Mouse (Mus musculus) effector memory CD4-positive, alpha-beta T cell, adult 7 months (primary cell): ENCODE measurements around the gene Olfr1014. TPM values are rescaled to one million over a fixed set of nuclear protein-coding genes. Genes with fewer than 3 reads are reported as not detected.

Experiments used
- polyA plus RNA-seq: library from polyadenylated mRNA; unstranded; fragments of 100-300 nt; shearing (Covaris generic); gene quantifications from one replicate; pipeline ENCODE4 v1.2.1, GENCODE M21; 2017

The Olfr1014 gene
- 0.21 TPM for polyA plus RNA-seq

DNA sequence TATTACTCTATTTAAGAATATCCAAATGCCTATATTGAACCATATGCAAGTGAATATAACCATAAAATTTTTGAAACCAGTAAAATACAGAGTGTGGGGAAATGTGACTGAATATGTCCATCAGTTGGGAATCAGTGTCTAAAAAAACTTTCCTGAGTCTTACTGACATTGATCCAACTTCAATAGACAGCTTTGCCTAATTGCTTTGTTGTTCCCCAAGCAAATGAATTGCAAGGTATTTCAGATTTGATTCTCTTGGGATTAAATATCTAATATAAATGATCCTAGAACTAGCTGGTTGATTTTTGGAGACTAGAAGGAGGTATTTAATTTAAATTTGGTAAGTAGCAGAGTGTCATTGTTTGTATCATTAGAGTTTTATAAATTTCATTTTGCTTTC is at the start of gene Olfr1014:
TSS of gene Olfr1014 (plus strand) at position 301 of the 400 bp plus-strand sequence.

DNA sequence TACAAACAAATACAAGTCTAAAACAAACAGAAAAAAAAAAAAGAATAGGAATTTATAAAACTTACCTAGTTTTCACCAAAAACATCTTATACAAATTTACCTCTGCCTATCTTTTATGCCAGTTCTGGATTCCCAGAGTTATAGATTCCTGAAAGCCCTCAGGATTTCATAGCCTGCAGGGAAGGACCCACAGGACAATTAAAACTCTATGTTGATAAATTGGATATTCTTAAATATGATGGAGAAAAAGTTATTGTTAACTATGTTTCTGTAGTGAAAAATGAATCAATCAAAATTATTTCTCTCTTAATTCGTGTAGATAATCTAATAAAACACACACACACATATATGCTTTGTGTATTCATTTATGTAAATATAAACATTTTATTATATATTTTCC is 9.8 kb upstream of the Olfr1014 start, which contains the start of gene Olfr1012:
TSS of gene Olfr1012 (minus strand) at position 101 of the 400 bp plus-strand sequence.

DNA sequence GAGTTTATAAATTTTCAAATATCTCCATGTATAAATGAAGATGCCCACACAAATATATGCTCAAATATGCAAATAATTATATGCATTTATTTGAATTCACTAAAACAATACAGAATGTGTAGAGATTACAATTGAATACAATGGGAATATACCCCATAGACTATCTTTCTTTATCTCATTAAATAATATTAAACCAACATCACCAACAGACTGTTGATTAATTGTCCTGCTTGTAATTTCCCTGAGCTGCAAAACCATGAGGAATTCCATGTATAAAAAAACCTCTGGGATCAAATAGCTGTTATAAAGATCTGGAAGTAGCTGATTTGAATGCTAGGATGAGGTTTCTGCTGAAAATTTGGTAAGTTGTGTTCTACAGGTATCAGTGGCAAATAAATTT is 5.7 kb upstream of the Olfr1014 start, which contains the start of gene Olfr1013:
TSS of gene Olfr1013 (plus strand) at position 301 of the 400 bp plus-strand sequence.

DNA sequence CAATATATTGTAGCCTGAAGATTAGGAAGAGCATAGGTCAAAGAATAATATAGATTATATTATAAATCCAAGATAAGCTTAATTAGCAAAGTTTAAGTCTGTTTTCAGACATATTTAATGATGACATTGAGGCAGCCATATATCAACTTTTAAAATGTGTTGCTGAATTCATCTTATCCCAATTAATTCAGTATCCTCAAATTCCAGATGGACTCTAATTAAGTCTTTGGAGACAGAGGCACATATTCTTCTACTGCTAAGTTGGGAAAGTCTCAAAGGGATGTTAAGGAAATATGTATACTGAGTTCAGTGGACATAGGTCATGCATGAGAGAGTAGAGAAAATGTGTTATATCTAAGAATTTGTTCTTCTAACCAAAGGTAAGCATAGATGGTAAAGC is 9.2 kb downstream of the Olfr1014 start, which contains the start of gene Olfr1015:
TSS of gene Olfr1015 (plus strand) at position 301 of the 400 bp plus-strand sequence.

DNA sequence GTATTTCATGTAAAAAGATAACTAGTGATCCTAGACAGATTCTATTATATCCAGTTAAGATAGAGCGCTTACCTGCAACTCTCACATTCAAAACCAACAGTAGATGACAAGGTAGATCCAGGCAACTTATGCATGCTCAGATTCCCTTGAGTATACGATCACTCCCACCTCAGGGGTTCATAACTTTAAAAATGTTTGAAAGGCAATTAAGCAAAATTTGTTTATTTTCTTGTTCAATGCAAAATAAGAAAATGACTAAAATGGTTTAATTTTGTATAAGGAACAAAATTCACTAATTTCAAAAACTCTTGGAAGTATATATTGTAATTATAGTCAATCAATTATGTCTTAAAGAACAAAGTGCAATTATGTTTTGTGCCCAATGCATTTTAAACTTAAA is 29.9 kb downstream of the Olfr1014 start, which contains the start of gene Olfr1016:
TSS of gene Olfr1016 (minus strand) at position 101 of the 400 bp plus-strand sequence.

DNA sequence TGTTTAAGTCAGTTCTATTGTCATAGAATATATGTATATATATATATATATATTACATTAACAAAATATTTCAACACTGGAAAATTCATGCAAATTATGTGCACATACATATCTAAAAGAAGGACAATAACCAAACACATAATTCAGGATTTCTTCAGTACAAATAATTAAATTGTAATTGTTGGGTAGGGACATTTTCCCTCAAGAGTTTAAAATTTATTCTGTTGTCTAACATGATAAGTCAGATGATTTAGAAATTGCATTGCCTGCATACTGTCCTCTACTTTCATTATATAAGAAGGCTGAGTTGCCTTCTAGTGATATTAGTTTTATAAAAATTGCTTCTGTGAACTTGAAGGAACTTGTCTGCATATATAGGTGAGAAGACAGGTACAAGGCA is 45.7 kb downstream of the Olfr1014 start, which contains the start of gene Olfr1018:
TSS of gene Olfr1018 (plus strand) at position 301 of the 400 bp plus-strand sequence.

Other genes with a start within 250 kb of the Olfr1014 start
- not detected for gene Olfr996, start 193.5 kb upstream of the Olfr1014 start, polyA plus RNA-seq
- gene Olfr998, start 183.8 kb upstream of the Olfr1014 start, polyA plus RNA-seq, result not detected
- gene Olfr1000, start 160.8 kb upstream of the Olfr1014 start, polyA plus RNA-seq, result 0.27 TPM
- gene Olfr1002, start 122.0 kb upstream of the Olfr1014 start, polyA plus RNA-seq, result not detected
- not detected for gene Olfr154, start 108.3 kb upstream of the Olfr1014 start, polyA plus RNA-seq
- gene Olfr1006, start 93.9 kb upstream of the Olfr1014 start, polyA plus RNA-seq, result not detected
- not detected for gene Olfr1008, start 83.3 kb upstream of the Olfr1014 start, polyA plus RNA-seq
- not detected for gene Olfr1009, start 57.3 kb upstream of the Olfr1014 start, polyA plus RNA-seq
- not detected for gene Olfr1012, start 9.9 kb upstream of the Olfr1014 start, polyA plus RNA-seq
- gene Olfr1013, start 5.6 kb upstream of the Olfr1014 start, polyA plus RNA-seq, result 0.11 TPM
- 0.51 TPM for gene Olfr1015, start 9.3 kb downstream of the Olfr1014 start, polyA plus RNA-seq
- 1.2 TPM for gene Olfr1016, start 29.8 kb downstream of the Olfr1014 start, polyA plus RNA-seq
- gene Olfr1018, start 45.8 kb downstream of the Olfr1014 start, polyA plus RNA-seq, result not detected
- gene Olfr1019, start 72.8 kb downstream of the Olfr1014 start, polyA plus RNA-seq, result not detected
- not detected for gene Olfr1020, start 74.3 kb downstream of the Olfr1014 start, polyA plus RNA-seq
- gene Olfr1022, start 95.9 kb downstream of the Olfr1014 start, polyA plus RNA-seq, result not detected
- not detected for gene Olfr1023, start 112.9 kb downstream of the Olfr1014 start, polyA plus RNA-seq
- gene Olfr1024, start 132.3 kb downstream of the Olfr1014 start, polyA plus RNA-seq, result not detected
- gene Olfr1025-ps1, start 142.5 kb downstream of the Olfr1014 start, polyA plus RNA-seq, result not detected
- gene Olfr1026, start 148.8 kb downstream of the Olfr1014 start, polyA plus RNA-seq, result not detected
- not detected for gene Olfr1028, start 177.7 kb downstream of the Olfr1014 start, polyA plus RNA-seq
- gene Olfr1029, start 201.2 kb downstream of the Olfr1014 start, polyA plus RNA-seq, result not detected
- 0.11 TPM for gene Olfr1030, start 206.6 kb downstream of the Olfr1014 start, polyA plus RNA-seq
- not detected for gene Olfr1031, start 217.6 kb downstream of the Olfr1014 start, polyA plus RNA-seq
- not detected for gene Olfr1032, start 232.8 kb downstream of the Olfr1014 start, polyA plus RNA-seq
- 18.8 TPM for gene Olfr1033, start 247.9 kb downstream of the Olfr1014 start, polyA plus RNA-seq